In genomic region chr2:44438070-44438469, GRCm38 (mm10) we compare ENCODE assay signal across 21 mouse cellular contexts.
A peak's percentile ranks its signal among the peaks of the same experiment; 100 is the strongest.
DNase-seq lines count a peak whose midpoint lies in the region; ATAC-seq and TF ChIP-seq lines count a peak whose summit lies in the region.
"Had no signal": no experiment of that assay in that cellular context is flagged by ENCODE, and none has a peak within 500 bp of the region (broad histone marks: within the 10 kb centered on the region; RNA-seq: fewer than 3 reads in every experiment).

No protein-coding gene starts in this region.

- peaks cover 8% of the 10 kb centered on the region; the same call in 1 of the 2 replicates for H3K4me1 ChIP-seq in embryonic facial prominence, embryonic 12.5 days
- H3K4me1 ChIP-seq in embryonic facial prominence, embryonic 10.5 days: peaks cover 6% of the 10 kb centered on the region
- H3K4me1 ChIP-seq in midbrain, embryonic 10.5 days: peaks cover 17% of the 10 kb centered on the region
- H3K4me1 ChIP-seq in midbrain, embryonic 11.5 days (ENCODE audit: control insufficient read depth, insufficient read depth, low read length): peaks cover 9% of the 10 kb centered on the region
- H3K4me1 ChIP-seq in limb, embryonic 14.5 days (ENCODE audit: control insufficient read depth, insufficient read depth, low read length): peaks cover 8% of the 10 kb centered on the region; the same call in 1 of the 2 replicates
- H3K4me1 ChIP-seq: heart, embryonic 10.5 days; hindbrain, embryonic 15.5 days had no signal

- TF ChIP-seq POLR2A in limb, embryonic 14.5 days (IDR thresholded peaks at IDR 0.05; ENCODE audit: borderline replicate concordance, extremely low read depth, insufficient read depth, insufficient read length): no peak

- H3K27me3 ChIP-seq in embryonic facial prominence, embryonic 12.5 days: no peaks in the 10 kb centered on the region
- no peaks in the 10 kb centered on the region for H3K27me3 ChIP-seq in embryonic facial prominence, embryonic 10.5 days (replicated peaks; ENCODE audit: low read depth, poor library complexity, severe bottlenecking)
- no peaks in the 10 kb centered on the region for H3K27me3 ChIP-seq in midbrain, embryonic 10.5 days (ENCODE audit: low read depth, poor library complexity, severe bottlenecking)
- no peaks in the 10 kb centered on the region for H3K27me3 ChIP-seq in midbrain, embryonic 11.5 days (ENCODE audit: control insufficient read depth, insufficient read depth, low read length)
- H3K27me3 ChIP-seq in limb, embryonic 14.5 days (ENCODE audit: control insufficient read depth, insufficient read depth, low read length): no peaks in the 10 kb centered on the region
- H3K27me3 ChIP-seq: hindbrain, embryonic 12.5 days; hindbrain, embryonic 15.5 days had no signal

- peaks cover 15% of the 10 kb centered on the region for H3K9me3 ChIP-seq in embryonic facial prominence, embryonic 12.5 days
- H3K9me3 ChIP-seq in embryonic facial prominence, embryonic 10.5 days: peaks cover 10% of the 10 kb centered on the region
- H3K9me3 ChIP-seq in midbrain, embryonic 10.5 days (replicated peaks): peaks cover 17% of the 10 kb centered on the region
- peaks cover 3% of the 10 kb centered on the region; the same call in 1 of the 2 replicates for H3K9me3 ChIP-seq in midbrain, embryonic 11.5 days (ENCODE audit: control insufficient read depth, low read length)
- H3K9me3 ChIP-seq in limb, embryonic 14.5 days (ENCODE audit: control insufficient read depth, low read length): peaks cover 8% of the 10 kb centered on the region

- H3K36me3 ChIP-seq in embryonic facial prominence, embryonic 12.5 days: no peaks in the 10 kb centered on the region
- H3K36me3 ChIP-seq in embryonic facial prominence, embryonic 10.5 days (replicated peaks): no peaks in the 10 kb centered on the region
- H3K36me3 ChIP-seq in midbrain, embryonic 10.5 days: peaks cover 6% of the 10 kb centered on the region; the same call in 1 of the 2 replicates
- no peaks in the 10 kb centered on the region for H3K36me3 ChIP-seq in midbrain, embryonic 11.5 days (ENCODE audit: control insufficient read depth, insufficient read depth, low read length)
- no peaks in the 10 kb centered on the region for H3K36me3 ChIP-seq in limb, embryonic 14.5 days (ENCODE audit: control insufficient read depth, insufficient read depth, low read length)
- H3K36me3 ChIP-seq: heart, embryonic 10.5 days; hindbrain, embryonic 12.5 days; hindbrain, embryonic 15.5 days had no signal

- no peak for DNase-seq in embryonic facial prominence, embryonic 10.5 days (ENCODE audit: low spot score)
- no peak for DNase-seq in midbrain, embryonic 10.5 days (ENCODE audit: low spot score)
- no peak for DNase-seq in midbrain, embryonic 11.5 days (ENCODE audit: low spot score, missing footprints)
- peak; percentile 15 for DNase-seq in limb, embryonic 14.5 days (ENCODE audit: low spot score)
- no peak for DNase-seq in retina, postnatal 1 day
- DNase-seq: adrenal gland, adult 8-10 months; adrenal gland, postnatal 25 days; cerebellum, adult 11-12 months; cerebellum, adult 8-10 months; cerebellum, postnatal 36 days; embryo, embryonic 11 days; forebrain, postnatal 0 days; gastrocnemius, adult 2 months; gastrocnemius, postnatal 14 days had no signal

- WGBS in embryonic facial prominence, embryonic 12.5 days: 59% methylated on average over 1 of the region's 1 CpGs
- WGBS in embryonic facial prominence, embryonic 10.5 days: 86% methylated on average over 1 of the region's 1 CpGs
- WGBS in midbrain, embryonic 10.5 days: 64% methylated on average over 1 of the region's 1 CpGs
- WGBS in midbrain, embryonic 11.5 days: 58% methylated on average over 1 of the region's 1 CpGs
- WGBS in limb, embryonic 14.5 days: 74% methylated on average over 1 of the region's 1 CpGs

- no peak overlapping the region for H3K9ac ChIP-seq in embryonic facial prominence, embryonic 12.5 days
- H3K9ac ChIP-seq in midbrain, embryonic 11.5 days (ENCODE audit: low read length): no peak overlapping the region
- H3K9ac ChIP-seq in limb, embryonic 14.5 days (ENCODE audit: low read depth, low read length, severe bottlenecking): no peak overlapping the region
- H3K9ac ChIP-seq: forebrain, postnatal 0 days; hindbrain, embryonic 12.5 days; hindbrain, embryonic 15.5 days had no signal

- peak overlapping the region; percentile 58; the same call in 1 of the 2 replicates for H3K27ac ChIP-seq in embryonic facial prominence, embryonic 12.5 days
- H3K27ac ChIP-seq in embryonic facial prominence, embryonic 10.5 days (replicated peaks): no peak overlapping the region
- H3K27ac ChIP-seq in midbrain, embryonic 10.5 days (replicated peaks): peak overlapping the region; percentile 46; the same call in 1 of the 2 replicates
- no peak overlapping the region for H3K27ac ChIP-seq in midbrain, embryonic 11.5 days (ENCODE audit: low read depth, low read length)
- H3K27ac ChIP-seq in limb, embryonic 14.5 days (replicated peaks; ENCODE audit: low read depth, low read length): no peak overlapping the region
- H3K27ac ChIP-seq: gastrocnemius, adult 2 months; heart, embryonic 10.5 days; hindbrain, embryonic 12.5 days; hindbrain, embryonic 15.5 days had no signal

- H3K4me3 ChIP-seq in embryonic facial prominence, embryonic 12.5 days: no peak overlapping the region
- no peak overlapping the region for H3K4me3 ChIP-seq in embryonic facial prominence, embryonic 10.5 days
- H3K4me3 ChIP-seq in midbrain, embryonic 10.5 days: no peak overlapping the region
- H3K4me3 ChIP-seq in midbrain, embryonic 11.5 days (ENCODE audit: low read depth, low read length): no peak overlapping the region
- H3K4me3 ChIP-seq in limb, embryonic 14.5 days (replicated peaks; ENCODE audit: low read length): no peak overlapping the region
- H3K4me3 ChIP-seq: heart, embryonic 10.5 days; hindbrain, embryonic 12.5 days; hindbrain, embryonic 15.5 days had no signal

- no peak; the same call in 1 of the 2 replicates for ATAC-seq in embryonic facial prominence, embryonic 12.5 days (ENCODE audit: insufficient number of reproducible peaks, insufficient read depth, low FRiP score, low TSS enrichment)
- no peak; the same call in 1 of the 2 replicates for ATAC-seq in midbrain, embryonic 11.5 days (ENCODE audit: low FRiP score)
- ATAC-seq in limb, embryonic 14.5 days (ENCODE audit: low FRiP score, low read depth): peak; percentile 54
- ATAC-seq in megakaryocyte progenitor cell, adult 5-6 weeks (replicated peaks; ENCODE audit: poor library complexity): no peak
- ATAC-seq: activated CD4-positive, CD25-positive, alpha-beta regulatory T cell, adult 4 months; forebrain, embryonic 14.5 days; forebrain, postnatal 0 days had no signal

- no peak overlapping the region for H3K4me2 ChIP-seq in embryonic facial prominence, embryonic 12.5 days (replicated peaks)
- no peak overlapping the region for H3K4me2 ChIP-seq in midbrain, embryonic 11.5 days
- H3K4me2 ChIP-seq in limb, embryonic 14.5 days (replicated peaks; ENCODE audit: low read depth, low read length, severe bottlenecking): no peak overlapping the region
- H3K4me2 ChIP-seq: hindbrain, embryonic 12.5 days; hindbrain, embryonic 15.5 days had no signal

Comparison
In these comparisons a context has a peak if more than half of its experiments do, and no peak if none do; other contexts are left out.
1. H3K27ac ChIP-seq: peak in embryonic facial prominence, embryonic 12.5 days (single experiment) and midbrain, embryonic 10.5 days (single experiment); none in embryonic facial prominence, embryonic 10.5 days (single experiment), midbrain, embryonic 11.5 days (single experiment) and limb, embryonic 14.5 days (single experiment).